Mouse (Mus musculus) lung, postnatal 0 days (tissue): ENCODE results near the gene Cnpy3.

Experiments
- CTCF ChIP-seq: IDR thresholded peaks from 2 replicates; pipeline ENCODE4 v1.5.1; 2016; ENCODE audit warnings: antibody characterized with exemption, mild to moderate bottlenecking
- EP300 ChIP-seq: IDR thresholded peaks from 2 replicates; pipeline ENCODE4 v1.6.1; 2016; ENCODE audit warnings: antibody characterized with exemption, mild to moderate bottlenecking, control low read depth

GRCm38 (mm10) chr17:46704887-46705835, 46.9 kb downstream of the Cnpy3 start, which contains the start of gene Ppp2r5d:
- peak; percentile 11; the same call in 1 of the 2 replicates for TF ChIP-seq CTCF
- no peak for TF ChIP-seq EP300
